Mouse (Mus musculus) CH12.LX (cell line): ENCODE measurements around the gene Tmsb10.

Experiments used
- BHLHE40 ChIP-seq: IDR thresholded peaks from 2 replicates; pipeline ENCODE4 v1.6.1; 2011; ENCODE audit warnings: mild to moderate bottlenecking, low read depth, low read length, improper control_type of control experiment
- CHD2 ChIP-seq: IDR thresholded peaks from 2 replicates; pipeline ENCODE4 v1.6.1; 2011; ENCODE audit warnings: low read length, improper control_type of control experiment
- CTCF ChIP-seq, 2 experiments: IDR thresholded peaks in 1 of 2; conservative IDR thresholded peaks in 1 of 2; 2 replicates each; pipeline ENCODE4 v1.5.1; 2011 to 2012; ENCODE audit warnings: low read depth in 2 of 2, low read length in 2 of 2, improper control_type of control experiment in 1 of 2, inconsistent platforms in 1 of 2, mild to moderate bottlenecking in 1 of 2, moderate library complexity in 1 of 2
- E2F4 ChIP-seq: IDR thresholded peaks from 2 replicates; pipeline ENCODE4 v1.6.1; 2011; ENCODE audit warnings: low read depth, low read length, improper control_type of control experiment; ENCODE audit not compliant: insufficient replicate concordance
- EP300 ChIP-seq: IDR thresholded peaks from 2 replicates; pipeline ENCODE4 v1.6.1; 2011; ENCODE audit warnings: low read length, improper control_type of control experiment
- HCFC1 ChIP-seq: IDR thresholded peaks from 2 replicates; pipeline ENCODE4 v1.6.1; 2012; ENCODE audit warnings: low read depth, mild to moderate bottlenecking, inconsistent platforms, low read length, improper control_type of control experiment
- MAFK ChIP-seq: IDR thresholded peaks from 2 replicates; pipeline ENCODE4 v1.6.1; 2011; ENCODE audit warnings: low read length, improper control_type of control experiment; ENCODE audit not compliant: insufficient replicate concordance
- MAX ChIP-seq: IDR thresholded peaks from 2 replicates; pipeline ENCODE4 v1.6.1; 2011; ENCODE audit warnings: low read length, improper control_type of control experiment
- MYC ChIP-seq: IDR thresholded peaks from 2 replicates; pipeline ENCODE4 v1.6.1; 2011; ENCODE audit warnings: low read depth, mild to moderate bottlenecking, improper control_type of control experiment, low read length
- POLR2A ChIP-seq: IDR thresholded peaks from 2 replicates; pipeline ENCODE4 v1.6.1; 2011; ENCODE audit warnings: low read depth, mild to moderate bottlenecking, improper control_type of control experiment, low read length
- POLR2AphosphoS2 ChIP-seq: IDR thresholded peaks from 2 replicates; pipeline ENCODE4 v1.6.1; 2011; ENCODE audit warnings: low read depth, low read length, improper control_type of control experiment
- RCOR1 ChIP-seq: conservative IDR thresholded peaks from 2 replicates; pipeline ENCODE4 v1.6.1; 2012; ENCODE audit warnings: low read depth, mild to moderate bottlenecking, inconsistent platforms, low read length, improper control_type of control experiment
- USF2 ChIP-seq: conservative IDR thresholded peaks from 2 replicates; pipeline ENCODE4 v1.6.1; 2011; ENCODE audit warnings: low read depth, low read length, improper control_type of control experiment
- ZMIZ1 ChIP-seq: IDR thresholded peaks from 2 replicates; pipeline ENCODE4 v1.6.1; 2012; ENCODE audit warnings: low read depth, mild to moderate bottlenecking, inconsistent platforms, low read length, improper control_type of control experiment

DNA sequence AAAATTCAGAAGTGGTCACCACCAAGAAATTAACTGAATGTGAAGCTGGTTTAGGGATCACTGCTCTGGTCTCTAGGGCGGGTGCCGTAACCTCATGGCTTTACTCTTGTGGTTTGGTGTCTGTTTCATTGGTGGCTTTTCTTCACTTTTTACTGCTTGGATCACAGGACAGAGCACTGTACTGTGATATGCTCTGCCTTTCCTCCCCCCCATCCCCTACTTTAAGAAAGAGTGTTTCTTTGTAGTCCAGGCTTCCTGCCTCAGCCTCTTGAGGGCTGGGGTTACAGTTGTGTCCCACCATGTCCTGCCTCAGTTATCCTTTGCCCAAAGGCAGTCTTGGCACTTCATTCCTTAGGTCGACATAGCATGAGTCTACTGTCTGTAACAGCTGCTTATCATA lies 21.1 kb downstream of the Tmsb10 start:
- TF ChIP-seq CTCF (conservative IDR thresholded peaks at IDR 0.05 in 1 of 2, IDR thresholded peaks at IDR 0.05 in 1 of 2; ENCODE audit: low read depth in 2 of 2, low read length in 2 of 2) (no peak), POLR2AphosphoS2 (no peak), EP300 (no peak), POLR2A (no peak), ZMIZ1 (no peak), MAFK (0 out of 2 replicates have a peak, but pooled peaks have one; percentile 13), BHLHE40 (peak; percentile 41), HCFC1 (no peak), E2F4 (no peak), USF2 (no peak), MYC (0 out of 2 replicates have a peak, but pooled peaks have one; percentile 56), MAX (no peak), CHD2 (no peak), RCOR1 (no peak)
